Mouse (Mus musculus) heart, embryonic 16.5 days (tissue): ENCODE measurements around the gene Nepro. TPM values are rescaled to one million over a fixed set of nuclear protein-coding genes. Genes with fewer than 3 reads are reported as not detected.

Experiments used
- ATAC-seq: fragments of 200-750 bp; cut with Nextera tagmentation; replicated peaks from 2 replicates; pipeline ENCODE4 v1.8.0; 2017; ENCODE audit warnings: moderate number of reproducible peaks; ENCODE audit not compliant: insufficient read depth, low FRiP score; ENCODE audit errors: extremely low read depth
- H3K27ac ChIP-seq: fragments of 300-500 bp; sonication (generic); 2 replicates; pipeline ENCODE4 v1.5.1; 2014; ENCODE audit warnings: mild to moderate bottlenecking, low read length, control low read depth, moderate library complexity
- H3K27me3 ChIP-seq: fragments of 300-500 bp; sonication (generic); 2 replicates; pipeline ENCODE4 v1.6.1; 2014; ENCODE audit warnings: low read length, mixed read lengths; ENCODE audit not compliant: control insufficient read depth, insufficient read depth
- H3K36me3 ChIP-seq: fragments of 300-500 bp; sonication (generic); 2 replicates; pipeline ENCODE4 v1.6.1; 2014; ENCODE audit not compliant: control insufficient read depth, insufficient read depth
- H3K4me1 ChIP-seq: fragments of 300-500 bp; sonication (generic); 2 replicates; pipeline ENCODE4 v1.6.1; 2014; ENCODE audit warnings: low read length, mixed read lengths; ENCODE audit not compliant: control insufficient read depth, insufficient read depth
- H3K4me2 ChIP-seq: fragments of 300-500 bp; sonication (generic); 2 replicates; pipeline ENCODE4 v1.6.1; 2014; ENCODE audit warnings: low read depth, mild to moderate bottlenecking, control low read depth, low read length
- H3K4me3 ChIP-seq: fragments of 300-500 bp; sonication (generic); 2 replicates; pipeline ENCODE4 v1.5.1; 2014; ENCODE audit warnings: mild to moderate bottlenecking, control low read depth, low read length
- H3K9ac ChIP-seq: fragments of 300-500 bp; sonication (generic); 2 replicates; pipeline ENCODE4 v1.6.1; 2014; ENCODE audit warnings: low read length, control low read depth
- H3K9me3 ChIP-seq: fragments of 300-500 bp; sonication (generic); replicated peaks from 2 replicates; pipeline ENCODE4 v1.6.1; 2016; ENCODE audit warnings: low read length; ENCODE audit not compliant: control insufficient read depth
- WGBS: fragments of 180-500 bp; shearing (Covaris S2); extraction: QIAGEN DNeasy Blood & Tissue Kit; methylation state at CpG from one replicate; pipeline ENCODE4 v1.1.7; 2014; 5-methylcytosine and 5-hydroxymethylcytosine counted together
- polyA plus RNA-seq: library from polyadenylated mRNA; unstranded; fragments of >200 nt; fragmentation: Nextera tagmentation; extraction: Ambion mirVana; gene quantifications from 2 replicates; pipeline ENCODE4 v1.2.1, GENCODE M21; 2015

Gene Nepro
- 3.6 and 4.3 TPM in 2 replicates for polyA plus RNA-seq

- peak within 1 kb of the TSS; percentile 81 for H3K4me2 ChIP-seq
- H3K9me3 ChIP-seq, result no peaks in the 10 kb centered on the region
- H3K9ac ChIP-seq, result peak within 1 kb of the TSS; percentile 90
- WGBS, result under 1% methylated on average over 64 of the region's 64 CpGs
- no peaks in the 10 kb centered on the region for H3K27me3 ChIP-seq
- peak within 1 kb of the TSS; percentile 96 for H3K27ac ChIP-seq
- H3K4me3 ChIP-seq, result peak within 1 kb of the TSS; percentile 81
- H3K4me1 ChIP-seq, result peaks cover 20% of the 10 kb centered on the region
- ATAC-seq, result peak; percentile 98
- H3K36me3 ChIP-seq, result peaks cover under 1% of the 10 kb centered on the region; the same call in 1 of the 2 replicates
Measured at GRCm38 (mm10) chr16:44724083-44724787, at the start of gene Nepro. Gene Nepro, plus strand, starts transcription at chr16:44724301.

GRCm38 (mm10) chr16:44676357-44676756 is 47.7 kb upstream of the Nepro start:
- no peak overlapping the region for H3K4me3 ChIP-seq
- no peak for ATAC-seq
- H3K4me1 ChIP-seq, result peaks cover 21% of the 10 kb centered on the region
- no peak overlapping the region for H3K27ac ChIP-seq
- no peaks in the 10 kb centered on the region for H3K9me3 ChIP-seq
- WGBS, result 90% methylated on average over 2 of the region's 2 CpGs
- no peak overlapping the region for H3K4me2 ChIP-seq
- H3K36me3 ChIP-seq, result no peaks in the 10 kb centered on the region
- H3K9ac ChIP-seq, result no peak overlapping the region
- no peaks in the 10 kb centered on the region; the same call in 1 of the 2 replicates for H3K27me3 ChIP-seq

DNA sequence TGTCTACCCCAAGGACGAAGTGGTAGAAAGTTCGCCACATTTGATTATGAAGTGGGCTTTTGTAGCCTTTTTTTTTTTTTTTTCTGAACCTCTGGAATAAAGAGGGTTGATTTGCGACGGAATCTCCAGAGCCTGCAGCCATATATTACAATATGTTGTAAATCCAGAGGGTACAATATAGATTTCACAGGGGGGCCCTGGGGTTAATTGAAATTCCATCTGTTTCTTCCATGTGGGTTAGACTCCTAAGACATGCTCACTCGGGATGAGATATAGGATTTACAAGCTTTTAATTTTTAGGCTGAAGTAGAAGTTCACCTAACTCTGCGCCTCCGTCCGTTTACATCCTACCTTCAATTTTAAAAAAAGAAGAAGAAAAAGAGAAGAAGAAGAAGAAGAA is 45.0 kb upstream of the Nepro start:
- Histone ChIP-seq H3K9me3 (peaks cover 5% of the 10 kb centered on the region), H3K4me2 (no peak overlapping the region), H3K36me3 (no peaks in the 10 kb centered on the region), H3K4me1 (peaks cover 13% of the 10 kb centered on the region), H3K27ac (no peak overlapping the region), H3K4me3 (no peak overlapping the region), H3K9ac (no peak overlapping the region), H3K27me3 (no peaks in the 10 kb centered on the region; the same call in 1 of the 2 replicates)
- 88% methylated on average over 8 of the region's 8 CpGs for WGBS
- no peak for ATAC-seq

GRCm38 (mm10) chr16:44679503-44679971 is 44.6 kb upstream of the Nepro start:
- H3K4me3 ChIP-seq, result no peak overlapping the region
- no peak overlapping the region for H3K4me2 ChIP-seq
- no peak overlapping the region for H3K9ac ChIP-seq
- no peaks in the 10 kb centered on the region for H3K36me3 ChIP-seq
- H3K27ac ChIP-seq, result no peak overlapping the region; the same call in 1 of the 2 replicates
- 81% methylated on average over 8 of the region's 8 CpGs for WGBS
- H3K9me3 ChIP-seq, result peaks cover 5% of the 10 kb centered on the region
- peaks cover 13% of the 10 kb centered on the region for H3K4me1 ChIP-seq
- no peak for ATAC-seq
- H3K27me3 ChIP-seq, result no peaks in the 10 kb centered on the region; the same call in 1 of the 2 replicates

DNA sequence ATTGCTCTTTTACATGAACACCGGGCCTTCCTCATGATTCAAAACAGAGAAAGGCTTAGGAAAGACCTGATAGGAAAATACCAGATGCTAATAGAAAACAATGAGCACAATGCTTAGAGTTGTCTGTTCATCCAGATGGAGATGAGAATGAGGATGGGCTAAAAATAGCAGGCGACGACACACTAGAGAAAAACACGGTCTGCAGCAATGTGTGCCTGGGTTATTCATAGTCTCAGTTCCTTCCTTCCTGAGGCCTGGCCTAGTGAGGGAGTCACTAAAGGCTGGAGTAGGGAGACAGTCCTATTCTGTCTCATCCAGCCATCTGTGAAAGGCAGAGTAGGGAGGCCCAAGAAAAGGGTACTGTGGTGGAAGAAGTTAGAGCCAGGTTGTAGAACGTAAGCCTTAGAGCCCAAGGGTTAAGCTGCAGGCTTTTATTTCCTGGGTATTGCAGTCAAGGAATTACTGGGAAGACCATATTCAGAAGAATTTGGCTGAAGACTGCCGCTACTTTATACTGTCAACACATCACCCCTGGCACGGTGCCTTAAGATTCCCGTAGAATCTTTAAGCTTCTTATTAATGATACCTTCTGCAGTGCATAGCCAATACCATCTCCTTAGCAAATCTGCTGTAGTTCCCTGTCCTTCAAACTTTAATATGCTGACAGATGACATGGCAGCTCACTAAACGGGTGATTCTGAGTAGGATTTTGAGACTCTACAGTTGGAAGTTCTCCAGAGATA is 43.2 kb upstream of the Nepro start:
- H3K4me3 ChIP-seq, result no peak overlapping the region
- H3K27me3 ChIP-seq, result no peaks in the 10 kb centered on the region; the same call in 1 of the 2 replicates
- peaks cover 5% of the 10 kb centered on the region for H3K9me3 ChIP-seq
- peak overlapping the region; percentile 79 for H3K27ac ChIP-seq
- H3K9ac ChIP-seq, result no peak overlapping the region; the same call in 1 of the 2 replicates
- 32% methylated on average over 9 of the region's 9 CpGs for WGBS
- peak; percentile 50 for ATAC-seq
- H3K4me1 ChIP-seq, result peaks cover 13% of the 10 kb centered on the region
- no peak overlapping the region for H3K4me2 ChIP-seq
- H3K36me3 ChIP-seq, result no peaks in the 10 kb centered on the region

GRCm38 (mm10) chr16:44684646-44685045 is 39.5 kb upstream of the Nepro start:
- ATAC-seq, result no peak

DNA sequence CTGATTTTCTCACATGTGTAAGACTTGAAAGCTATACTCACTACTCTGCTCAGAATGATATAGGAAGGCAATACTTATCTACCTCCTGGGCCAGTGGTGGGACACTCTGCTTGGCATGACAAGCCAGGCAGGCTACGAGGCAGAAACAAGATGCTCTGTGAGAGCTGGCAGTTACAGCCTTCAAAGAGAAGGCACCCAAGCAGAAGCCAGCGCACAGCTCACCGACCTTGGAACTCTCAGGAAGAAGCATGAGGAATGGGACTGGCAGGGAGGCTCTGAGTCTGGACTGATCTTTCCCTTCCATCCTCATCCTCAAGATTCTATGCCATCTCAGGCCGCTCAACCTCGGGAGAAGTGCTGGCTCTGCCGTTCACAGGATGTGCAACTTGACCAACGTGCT is 38.7 kb upstream of the Nepro start:
- H3K4me2 ChIP-seq, result no peak overlapping the region
- ATAC-seq, result no peak
- 73% methylated on average over 7 of the region's 7 CpGs for WGBS
- no peak overlapping the region for H3K27ac ChIP-seq
- no peak overlapping the region for H3K4me3 ChIP-seq
- no peaks in the 10 kb centered on the region for H3K36me3 ChIP-seq
- no peak overlapping the region for H3K9ac ChIP-seq
- H3K27me3 ChIP-seq, result 0 out of 2 replicates have a peak, but pooled peaks cover 2% of the 10 kb centered on the region
- peaks cover 5% of the 10 kb centered on the region for H3K9me3 ChIP-seq
- peaks cover 14% of the 10 kb centered on the region for H3K4me1 ChIP-seq

More at GRCm38 (mm10) chr16:44684646-44685045, 39.5 kb upstream of the Nepro start:
- no peak overlapping the region for H3K9ac ChIP-seq
- H3K4me1 ChIP-seq, result peaks cover 16% of the 10 kb centered on the region
- no peak overlapping the region for H3K4me2 ChIP-seq
- peaks cover 2% of the 10 kb centered on the region; the same call in 1 of the 2 replicates for H3K27me3 ChIP-seq
- H3K36me3 ChIP-seq, result no peaks in the 10 kb centered on the region
- no peak overlapping the region for H3K27ac ChIP-seq
- WGBS, result 73% methylated on average over 7 of the region's 7 CpGs
- H3K4me3 ChIP-seq, result no peak overlapping the region
- H3K9me3 ChIP-seq, result peaks cover 5% of the 10 kb centered on the region

GRCm38 (mm10) chr16:44686991-44687718 is 36.9 kb upstream of the Nepro start:
- 57% methylated on average over 20 of the region's 20 CpGs for WGBS
- ATAC-seq, result no peak
- Histone ChIP-seq H3K9ac (no peak overlapping the region), H3K27ac (no peak overlapping the region), H3K9me3 (peaks cover 5% of the 10 kb centered on the region), H3K4me1 (peaks cover 13% of the 10 kb centered on the region), H3K36me3 (no peaks in the 10 kb centered on the region), H3K27me3 (0 out of 2 replicates have a peak, but pooled peaks cover 2% of the 10 kb centered on the region), H3K4me3 (0 out of 2 replicates have a peak overlapping the region, but pooled peaks have one; percentile 3), H3K4me2 (peak overlapping the region; percentile 43)
